Mouse (Mus musculus): ENCODE results near the gene Gm14406. TPM values are rescaled to one million over a fixed set of nuclear protein-coding genes. Genes with fewer than 3 reads are reported as not detected.

The Gm14406 gene
- not detected in 2 replicates for polyA plus RNA-seq (2012; rRNA removed)

GRCm38 (mm10) chr2:177577998-177578397, at the start of gene Gm14406:
TSS of gene Gm14406 (minus strand) at chr2:177578210.

Other genes starting within 250 kb of the Gm14406 start
- gene Gm14418, start 179.9 kb downstream of the Gm14406 start, polyA plus RNA-seq (2012; rRNA removed) = 1.1 and 1.2 TPM in 2 replicates
- 5.1 and 6.9 TPM in 2 replicates for gene Zfp970, start 113.5 kb downstream of the Gm14406 start, polyA plus RNA-seq (2012; rRNA removed)
- 1.5 and 1.9 TPM in 2 replicates for gene Gm14403, start 80.0 kb downstream of the Gm14406 start, polyA plus RNA-seq (2012; rRNA removed)
- gene Gm14322, start 181.1 kb upstream of the Gm14406 start, polyA plus RNA-seq (2012; rRNA removed) = 0.72 and 1.0 TPM in 2 replicates